Mouse (Mus musculus): ENCODE results near the gene 4833427G06Rik.
"Not testable (repeated sequence)": the region's sequence is repeated elsewhere in the genome, so short reads cannot be mapped to it uniquely, and the experiment has no call there.

The 4833427G06Rik gene

GRCm38 (mm10) chr9:51101756-51102425, at the start of gene 4833427G06Rik:
4833427G06Rik (minus strand) TSS chr9:51102078.
- DNase-seq = peak; percentile 73

GRCm38 (mm10) chr9:51147294-51147693, 45.4 kb upstream of the 4833427G06Rik start:
- no peak for DNase-seq

GRCm38 (mm10) chr9:51146496-51146895, 44.6 kb upstream of the 4833427G06Rik start:
- DNase-seq = peak; percentile 37

- DNase-seq = no peak
These were observed 42.3 kb upstream of the 4833427G06Rik start for GRCm38 (mm10) chr9:51144218-51144617.

- DNase-seq = no peak
These were observed 41.6 kb upstream of the 4833427G06Rik start for GRCm38 (mm10) chr9:51143437-51143836.

- DNase-seq = no peak
These were observed 38.8 kb upstream of the 4833427G06Rik start for GRCm38 (mm10) chr9:51140711-51141110.

GRCm38 (mm10) chr9:51139401-51139800, 37.5 kb upstream of the 4833427G06Rik start:
- not testable (repeated sequence) for DNase-seq

- no peak for DNase-seq
These were observed 36.4 kb upstream of the 4833427G06Rik start for GRCm38 (mm10) chr9:51138301-51138700.

- DNase-seq = no peak
These were observed 36.0 kb upstream of the 4833427G06Rik start for GRCm38 (mm10) chr9:51137836-51138235.

GRCm38 (mm10) chr9:51137432-51137831, 35.6 kb upstream of the 4833427G06Rik start:
- DNase-seq = no peak

GRCm38 (mm10) chr9:51136985-51137384, 35.1 kb upstream of the 4833427G06Rik start:
- peak; percentile 62 for DNase-seq

GRCm38 (mm10) chr9:51114767-51115166, 12.9 kb upstream of the 4833427G06Rik start:
- DNase-seq = no peak

GRCm38 (mm10) chr9:51105751-51106150, 3.9 kb upstream of the 4833427G06Rik start:
- DNase-seq = no peak

- peak; percentile 80 for DNase-seq
These were observed 2.1 kb upstream of the 4833427G06Rik start for GRCm38 (mm10) chr9:51103808-51104514.

- DNase-seq = peak; percentile 71
These were observed 1.3 kb upstream of the 4833427G06Rik start for GRCm38 (mm10) chr9:51102963-51103807.

- no peak for DNase-seq
These were observed 5.6 kb downstream of the 4833427G06Rik start for GRCm38 (mm10) chr9:51096306-51096705.

GRCm38 (mm10) chr9:51093697-51094096, 8.2 kb downstream of the 4833427G06Rik start:
- no peak for DNase-seq

- no peak for DNase-seq
These were observed 20.3 kb downstream of the 4833427G06Rik start for GRCm38 (mm10) chr9:51081614-51082013.

GRCm38 (mm10) chr9:51076979-51077315, 24.9 kb downstream of the 4833427G06Rik start, which contains the start of gene Layn:
Layn (minus strand) TSS chr9:51077094.
- DNase-seq = peak; percentile 95

GRCm38 (mm10) chr9:51076300-51076978, 25.4 kb downstream of the 4833427G06Rik start:
- peak; percentile 34 for DNase-seq

- DNase-seq = peak; percentile 61
These were observed 26.1 kb downstream of the 4833427G06Rik start for GRCm38 (mm10) chr9:51075780-51076179.

- DNase-seq = no peak
These were observed 31.1 kb downstream of the 4833427G06Rik start for GRCm38 (mm10) chr9:51070801-51071200.

- no peak for DNase-seq
These were observed 33.7 kb downstream of the 4833427G06Rik start for GRCm38 (mm10) chr9:51068202-51068601.

Data from kidney, postnatal 10 days (tissue).